Mouse (Mus musculus) granulocyte monocyte progenitor cell, adult 5-6 weeks (primary cell): ENCODE measurements around the gene Asic4. TPM values are rescaled to one million over a fixed set of nuclear protein-coding genes. Genes with fewer than 3 reads are reported as not detected.

Experiments
- ATAC-seq: replicated peaks from 2 replicates; pipeline ENCODE4 v1.8.0; 2016; ENCODE audit warnings: mild to moderate bottlenecking, moderate TSS enrichment, inconsistent platforms; ENCODE audit not compliant: poor library complexity, severe bottlenecking
- total RNA-seq, 2 experiments: library from RNA; stranded (forward) in 1 of 2; stranded (reverse) in 1 of 2; fragments of 200-712, 200-1000 nt in 1 of 2; fragments of >200 nt in 1 of 2; fragmentation: Nextera tagmentation in 1 of 2; gene quantifications; 2 replicates each; pipeline ENCODE4 v1.2.3; 2014 to 2017

Asic4 gene
- total RNA-seq, 2 experiments from 2014 or later, result not detected

DNA sequence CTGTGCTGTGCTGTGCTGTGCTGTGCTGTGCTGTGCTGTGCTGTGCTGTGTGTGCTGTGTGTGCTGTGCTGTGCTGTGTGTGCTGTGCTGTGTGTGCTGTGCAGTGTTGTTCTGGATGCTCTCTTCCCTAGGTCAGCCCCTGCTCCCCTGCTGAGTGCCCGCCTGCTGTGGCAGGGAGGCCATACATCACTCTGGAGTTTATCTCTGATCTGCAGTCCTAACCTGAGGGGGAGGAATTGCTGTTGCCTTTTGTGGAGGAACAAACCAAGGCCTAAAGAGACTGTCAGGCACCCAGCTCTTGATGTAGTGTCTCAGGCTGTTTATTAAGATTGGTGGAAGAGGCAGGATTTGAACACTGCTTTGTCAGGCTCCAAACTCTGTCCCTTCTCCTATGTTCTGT is 12.4 kb downstream of the Asic4 start:
- ATAC-seq, result no peak

- no peak for ATAC-seq
Measured at GRCm38 (mm10) chr1:75463652-75464204, 13.5 kb downstream of the Asic4 start.

- peak; percentile 84 for ATAC-seq
Measured at GRCm38 (mm10) chr1:75467215-75467927, 17.1 kb downstream of the Asic4 start.

DNA sequence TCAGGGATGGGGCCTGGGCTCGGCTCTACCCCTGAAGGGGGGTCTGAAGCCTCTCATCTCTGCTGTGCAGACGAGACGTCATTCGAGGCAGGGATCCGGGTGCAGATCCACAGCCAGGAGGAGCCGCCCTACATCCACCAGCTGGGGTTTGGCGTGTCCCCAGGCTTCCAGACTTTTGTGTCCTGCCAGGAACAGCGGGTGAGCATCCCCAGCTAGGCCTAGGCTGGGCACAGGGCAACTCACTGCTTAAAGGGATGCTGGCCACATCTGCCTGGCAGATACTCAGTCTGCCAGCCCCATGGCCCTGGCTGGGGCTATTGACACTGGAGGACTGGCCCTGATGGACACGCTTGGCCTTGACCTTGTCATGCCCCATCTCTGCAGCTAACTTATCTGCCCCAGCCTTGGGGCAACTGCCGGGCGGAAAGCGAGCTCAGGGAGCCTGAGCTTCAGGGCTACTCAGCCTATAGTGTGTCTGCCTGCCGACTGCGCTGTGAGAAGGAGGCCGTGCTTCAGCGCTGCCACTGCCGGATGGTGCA is 19.1 kb downstream of the Asic4 start:
- no peak for ATAC-seq

- ATAC-seq, result no peak
Measured at GRCm38 (mm10) chr1:75476441-75476840, 26.2 kb downstream of the Asic4 start.

DNA sequence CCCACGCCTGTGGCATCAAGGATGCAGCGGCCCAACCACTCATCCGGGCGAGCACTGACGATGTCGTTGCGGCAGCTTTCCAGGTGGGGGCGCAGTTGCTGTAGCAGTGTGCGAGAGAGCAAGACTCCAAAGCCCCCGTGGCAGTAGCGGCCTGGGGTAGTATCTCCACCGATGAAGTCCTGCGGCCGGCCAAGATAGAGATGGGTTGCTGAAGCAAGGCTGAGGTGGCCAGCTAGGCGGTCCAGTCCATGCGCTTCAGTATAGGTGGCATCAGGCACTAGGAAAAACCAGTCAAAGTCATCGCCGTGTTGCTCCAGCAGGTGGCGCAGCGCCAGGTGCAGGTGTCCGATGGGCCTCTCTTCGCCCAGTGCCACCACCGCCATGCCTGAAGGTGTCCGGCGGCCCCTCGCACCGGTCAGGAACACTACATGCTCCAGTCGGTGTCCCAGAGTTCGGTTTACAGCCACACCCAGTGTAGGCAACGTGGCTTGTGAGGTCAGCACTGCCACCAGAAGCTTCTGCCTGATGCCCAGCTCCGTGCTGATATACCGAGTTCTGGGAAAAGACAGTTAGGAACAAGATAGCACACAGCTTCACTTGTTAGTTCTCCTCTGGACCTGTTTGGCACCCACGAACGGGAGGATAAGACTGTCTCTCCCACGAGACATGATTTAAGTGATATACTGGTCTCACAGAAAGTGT is 27.2 kb downstream of the Asic4 start:
- peak; percentile 44 for ATAC-seq

- ATAC-seq, result no peak
Measured at GRCm38 (mm10) chr1:75477966-75478290, 27.7 kb downstream of the Asic4 start.

DNA sequence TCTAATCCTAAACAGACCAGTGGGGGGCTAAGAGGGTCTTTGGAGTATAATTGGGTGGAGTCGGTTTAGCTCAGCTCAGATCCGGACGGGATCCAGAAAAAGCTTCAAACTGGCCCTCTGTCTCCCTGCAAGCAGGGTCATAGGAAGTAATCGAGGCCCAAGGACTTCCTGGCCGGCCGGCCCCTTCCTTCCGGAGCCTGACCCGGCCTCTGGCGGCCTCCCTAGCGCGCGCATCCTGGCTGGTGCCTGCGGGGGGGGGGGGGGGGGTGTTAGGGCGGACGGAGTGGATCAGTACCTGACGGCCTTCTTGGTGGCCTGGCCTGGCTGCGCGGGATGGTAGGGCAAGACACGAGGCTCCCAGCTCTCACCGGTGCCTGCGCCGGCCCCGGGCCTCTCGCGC is 28.3 kb downstream of the Asic4 start:
- 0 out of 2 replicates have a peak, but pooled peaks have one; percentile 15 for ATAC-seq

DNA sequence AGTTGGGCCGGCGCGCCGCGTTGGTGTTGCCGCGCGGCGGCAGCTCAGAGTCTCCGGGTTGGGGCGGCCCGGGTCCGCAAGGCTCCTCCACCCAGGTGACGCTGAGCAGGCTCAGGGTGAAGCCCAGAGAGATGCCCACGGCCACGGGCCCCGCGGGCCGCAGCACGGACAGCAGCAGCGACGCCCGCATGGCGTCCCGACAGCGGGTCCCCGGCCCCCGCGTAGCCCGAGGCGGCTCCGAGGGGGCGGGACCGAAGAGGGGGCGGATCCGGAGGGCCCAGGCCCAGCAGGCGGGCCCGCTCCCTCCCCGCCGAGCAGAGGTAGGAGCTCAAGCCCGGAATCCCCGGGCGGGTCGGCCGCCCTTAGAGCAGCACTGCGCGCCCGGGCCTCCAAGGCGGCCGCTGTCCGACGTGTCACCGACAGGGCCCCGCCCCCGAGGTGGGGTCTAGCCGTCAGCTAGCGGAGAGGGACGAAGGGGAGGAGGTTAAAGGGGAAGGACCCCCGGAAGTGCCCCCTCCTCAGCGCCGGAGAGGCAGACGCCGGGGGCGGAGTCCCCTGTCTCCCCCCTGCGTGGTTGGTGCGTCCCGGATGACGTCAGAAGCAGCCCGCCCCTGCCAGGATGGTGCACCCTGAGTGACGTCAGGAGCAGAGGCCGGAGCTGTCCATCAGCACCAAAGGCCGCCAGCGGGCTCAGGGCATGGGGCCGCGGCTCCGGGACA is 28.8 kb downstream of the Asic4 start, which contains the start of the genes Chpf and Tmem198:
Chpf (minus strand) TSS at position 392 of the 719 bp plus-strand sequence.
Tmem198 (plus strand) TSS at position 617 of the 719 bp plus-strand sequence.
- ATAC-seq, result peak; percentile 84

GRCm38 (mm10) chr1:75479635-75479989 is 29.4 kb downstream of the Asic4 start:
- ATAC-seq, result no peak

DNA sequence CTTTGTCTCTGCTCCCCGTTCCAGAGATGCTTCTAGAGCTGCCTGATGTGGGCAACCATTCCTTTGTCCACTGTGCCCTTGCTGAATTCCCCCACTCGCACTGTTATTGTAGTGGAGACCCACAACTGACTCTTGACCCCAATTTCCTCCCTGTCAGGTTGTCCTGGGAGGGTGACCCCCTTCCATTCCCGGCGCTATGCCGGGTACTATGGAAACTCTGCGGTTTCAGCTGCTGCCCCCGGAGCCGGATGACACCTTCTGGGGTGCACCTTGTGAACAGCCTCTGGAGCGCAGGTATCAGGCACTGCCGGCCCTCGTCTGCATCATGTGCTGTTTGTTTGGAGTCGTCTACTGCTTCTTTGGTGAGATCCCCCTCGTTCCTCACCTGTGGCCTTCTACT is 29.8 kb downstream of the Asic4 start:
- ATAC-seq, result no peak

DNA sequence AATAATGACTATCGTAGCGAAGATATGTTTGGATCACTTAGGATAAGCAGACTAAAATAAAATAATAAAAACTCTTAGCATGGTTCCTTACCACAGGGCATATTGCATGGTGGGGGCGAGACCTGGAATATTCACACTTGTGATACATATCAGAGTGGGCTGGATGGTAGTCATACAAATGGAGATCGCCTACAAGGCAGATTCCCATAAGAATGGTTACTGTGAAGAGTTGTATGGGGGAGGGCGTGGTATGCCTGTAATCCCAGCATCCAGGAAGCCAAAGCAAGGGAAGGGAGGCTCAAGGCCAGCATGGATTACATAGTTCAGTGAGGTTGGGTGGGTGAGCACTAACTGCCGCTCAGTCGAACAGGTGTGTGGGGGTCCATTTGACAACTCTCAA is 30.5 kb downstream of the Asic4 start:
- ATAC-seq, result no peak

DNA sequence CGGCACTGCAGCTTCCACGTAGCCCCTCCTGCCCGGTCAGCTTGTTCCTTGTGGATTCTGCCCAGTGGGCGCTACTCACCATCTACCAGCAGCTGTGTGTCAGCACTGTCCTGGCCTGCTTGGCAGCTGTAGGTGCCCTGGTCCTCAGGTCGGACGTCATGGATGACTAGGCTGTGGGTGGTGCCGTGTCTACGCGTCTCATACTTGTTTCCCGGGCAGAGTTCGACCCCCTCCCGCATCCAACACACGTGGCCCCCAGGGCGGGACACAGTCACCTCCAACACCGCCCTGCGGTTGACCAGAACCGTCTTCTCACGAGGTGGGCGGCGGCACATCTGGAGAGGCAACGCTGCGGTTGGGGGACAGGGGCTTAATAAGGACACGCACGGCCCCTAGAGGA is 36.3 kb downstream of the Asic4 start:
- peak; percentile 17; the same call in 1 of the 2 replicates for ATAC-seq

GRCm38 (mm10) chr1:75487040-75487404 is 36.8 kb downstream of the Asic4 start:
- no peak for ATAC-seq

DNA sequence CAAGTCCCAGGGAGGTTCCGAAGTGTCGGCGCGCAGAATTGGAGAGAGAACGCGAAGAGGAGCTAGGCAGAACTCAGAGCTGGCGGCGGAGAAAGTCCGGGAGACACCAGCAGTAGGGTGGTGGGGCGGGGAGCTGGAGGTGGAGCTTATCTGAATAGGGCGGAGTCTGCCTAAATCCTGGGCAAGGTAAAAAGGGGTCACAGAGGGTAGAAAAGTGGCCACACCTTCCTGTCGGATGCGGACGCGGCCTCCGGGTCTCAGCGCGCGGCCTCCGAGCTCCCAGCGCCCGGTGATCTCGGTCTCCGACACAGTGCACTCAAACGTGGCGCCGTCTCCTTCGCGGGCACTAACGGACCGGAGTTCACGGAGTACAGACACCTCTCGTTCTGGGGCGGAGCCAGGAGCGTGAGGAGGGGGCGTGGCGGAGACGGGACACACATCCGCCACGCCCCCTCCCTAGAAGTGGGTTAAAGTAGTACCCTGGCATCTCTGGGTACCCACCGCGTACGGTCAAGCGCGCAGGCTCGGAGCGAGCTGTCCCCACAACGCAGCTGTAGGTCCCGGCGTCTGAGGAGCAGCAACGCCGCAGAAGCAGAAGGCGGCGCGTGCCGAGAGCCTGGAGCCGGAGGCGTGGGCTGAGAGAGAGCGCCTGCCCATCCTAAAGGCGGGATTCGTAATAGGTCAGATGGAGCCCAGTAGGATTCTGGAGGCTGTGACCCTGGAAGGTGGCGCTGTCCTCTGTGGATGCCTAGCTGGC is 37.3 kb downstream of the Asic4 start:
- ATAC-seq, result peak; percentile 40

GRCm38 (mm10) chr1:75490785-75491551 is 40.7 kb downstream of the Asic4 start:
- no peak for ATAC-seq

GRCm38 (mm10) chr1:75492579-75493170 is 42.4 kb downstream of the Asic4 start:
- ATAC-seq, result no peak

GRCm38 (mm10) chr1:75494878-75495548 is 44.8 kb downstream of the Asic4 start:
- peak; percentile 71 for ATAC-seq
